ENCODE assay signal across 8 mouse cellular contexts in the genomic region with DNA sequence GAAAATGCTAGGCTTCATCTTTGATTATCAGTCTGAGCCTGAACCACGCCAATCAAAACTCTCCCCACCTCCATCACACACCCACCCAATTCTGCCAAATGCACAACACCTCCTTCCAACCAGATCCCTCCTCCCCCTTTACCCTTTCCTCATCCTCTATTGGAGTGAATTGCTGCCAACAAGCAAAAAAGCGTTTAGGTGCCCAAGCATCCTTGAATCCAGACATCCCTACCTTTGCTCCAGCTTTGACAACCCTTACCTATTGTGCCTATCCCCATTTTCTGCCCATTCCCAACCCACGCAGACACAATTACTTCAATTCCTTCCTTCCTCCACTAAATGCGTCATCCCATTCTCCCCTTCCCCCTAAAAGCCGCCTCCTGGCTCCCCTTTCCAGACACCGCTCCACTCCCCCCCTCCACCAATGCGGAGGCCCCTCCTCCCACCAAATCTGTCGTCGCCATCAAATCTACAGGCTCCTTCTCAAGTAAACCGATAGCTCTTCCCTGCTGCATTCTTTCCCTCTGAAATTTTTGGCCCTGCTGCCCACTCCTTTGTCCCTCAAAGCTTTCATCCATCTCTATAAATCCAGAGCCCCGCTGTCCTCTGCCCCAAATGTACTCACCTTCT. TPM values are rescaled to one million over a fixed set of nuclear protein-coding genes. Genes with fewer than 3 reads are reported as not detected.
DNase-seq lines count a peak whose midpoint lies in the region; ATAC-seq and TF ChIP-seq lines count a peak whose summit lies in the region.

No protein-coding gene starts in this region.

- peaks cover 29% of the 10 kb centered on the region for H3K36me3 ChIP-seq in forebrain, embryonic 13.5 days (ENCODE audit: poor library complexity, severe bottlenecking)
- 0 out of 2 replicates have a peak, but pooled peaks cover 2% of the 10 kb centered on the region for H3K36me3 ChIP-seq in intestine, embryonic 15.5 days
- H3K36me3 ChIP-seq in liver, embryonic 16.5 days (ENCODE audit: control insufficient read depth, insufficient read depth), result no peaks in the 10 kb centered on the region

- ATAC-seq in forebrain, embryonic 13.5 days, result peak; percentile 48
- no peak for ATAC-seq in intestine, embryonic 15.5 days
- no peak for ATAC-seq in liver, embryonic 16.5 days (ENCODE audit: low read depth)

- H3K27ac ChIP-seq in gastrocnemius, adult 2 months, result peak overlapping the region; percentile 98
- H3K27ac ChIP-seq in forebrain, embryonic 13.5 days, result peak overlapping the region; percentile 92
- peak overlapping the region; percentile 96 for H3K27ac ChIP-seq in intestine, embryonic 15.5 days
- peak overlapping the region; percentile 80; the same call in 1 of the 2 replicates for H3K27ac ChIP-seq in liver, embryonic 16.5 days (ENCODE audit: low read length)

- 2% methylated on average over 11 of the region's 11 CpGs for WGBS in forebrain, embryonic 13.5 days
- 5% methylated on average over 11 of the region's 11 CpGs for WGBS in intestine, embryonic 15.5 days
- 9% methylated on average over 11 of the region's 11 CpGs for WGBS in liver, embryonic 16.5 days (ENCODE audit: insufficient replicate concordance)

- peak overlapping the region; percentile 88 for H3K4me3 ChIP-seq in gastrocnemius, adult 2 months
- peak overlapping the region; percentile 87 for H3K4me3 ChIP-seq in forebrain, embryonic 13.5 days
- H3K4me3 ChIP-seq in intestine, embryonic 15.5 days (replicated peaks), result peak overlapping the region; percentile 90
- peak overlapping the region; percentile 92 for H3K4me3 ChIP-seq in liver, embryonic 16.5 days (ENCODE audit: low read depth, low read length)

- no peaks in the 10 kb centered on the region for H3K27me3 ChIP-seq in forebrain, embryonic 13.5 days
- no peaks in the 10 kb centered on the region for H3K27me3 ChIP-seq in intestine, embryonic 15.5 days (replicated peaks)
- no peaks in the 10 kb centered on the region for H3K27me3 ChIP-seq in liver, embryonic 16.5 days (ENCODE audit: control insufficient read depth, insufficient read depth, low read depth, low read length)

- peak; percentile 38 for DNase-seq in gastrocnemius, adult 2 months
- DNase-seq in gastrocnemius, adult 8-10 months (ENCODE audit: low spot score in 2 of 2), result no peak
- peak; percentile 68 for DNase-seq in Muller cell, postnatal 12 days (ENCODE audit: inconsistent ontology term)
- DNase-seq in retina, postnatal 1 day, result peak; percentile 56
- no peak for DNase-seq in urinary bladder, postnatal 25 days (ENCODE audit: low spot score)

- TF ChIP-seq CTCF in gastrocnemius, adult 2 months (IDR thresholded peaks at IDR 0.05), result no peak

- H3K4me1 ChIP-seq in forebrain, embryonic 13.5 days, result peaks cover 44% of the 10 kb centered on the region
- H3K4me1 ChIP-seq in intestine, embryonic 15.5 days (replicated peaks), result peaks cover 32% of the 10 kb centered on the region
- H3K4me1 ChIP-seq in liver, embryonic 16.5 days (ENCODE audit: control insufficient read depth, low read depth, low read length), result peaks cover 33% of the 10 kb centered on the region

- peak overlapping the region; percentile 96 for H3K9ac ChIP-seq in forebrain, embryonic 13.5 days
- peak overlapping the region; percentile 96 for H3K9ac ChIP-seq in intestine, embryonic 15.5 days
- peak overlapping the region; percentile 84 for H3K9ac ChIP-seq in liver, embryonic 16.5 days (ENCODE audit: low read depth, low read length)

- H3K9me3 ChIP-seq in forebrain, embryonic 13.5 days (replicated peaks), result no peaks in the 10 kb centered on the region
- H3K9me3 ChIP-seq in intestine, embryonic 15.5 days, result no peaks in the 10 kb centered on the region
- no peaks in the 10 kb centered on the region for H3K9me3 ChIP-seq in liver, embryonic 16.5 days (replicated peaks; ENCODE audit: control insufficient read depth, low read length)

- H3K4me2 ChIP-seq in forebrain, embryonic 13.5 days, result peak overlapping the region; percentile 75
- peak overlapping the region; percentile 80 for H3K4me2 ChIP-seq in intestine, embryonic 15.5 days (replicated peaks)
- peak overlapping the region; percentile 84 for H3K4me2 ChIP-seq in liver, embryonic 16.5 days (ENCODE audit: low read depth, low read length)

- intact Hi-C loops in gastrocnemius, adult 2 months (cut with DNase I), result no loop called here

RNA-seq across cellular contexts. Expression of gene Mtch1, which starts 1.1 kb away (rescaled TPM):
- total RNA-seq in gastrocnemius, adult 2 months (2021), result 100 to 1,000 TPM in 1 of 2 experiments, 10 to 100 TPM in 1; 78.5 to 109 TPM
- 10 to 100 TPM; 74.1 to 82.3 (median 80.3) TPM for total RNA-seq in gastrocnemius, adult 8-10 months (2022)
- polyA plus RNA-seq in forebrain, embryonic 13.5 days (2015; fragmentation: Nextera tagmentation; extraction: Ambion mirVana), result 378 and 381 TPM in 2 replicates
- 235 and 275 TPM in 2 replicates for polyA plus RNA-seq in intestine, embryonic 15.5 days (2015; fragmentation: Nextera tagmentation; extraction: Ambion mirVana)
- polyA plus RNA-seq in liver, embryonic 16.5 days (2015; fragmentation: Nextera tagmentation; extraction: Ambion mirVana), result 33.3 and 48.5 TPM in 2 replicates

RNA-seq across cellular contexts. Expression of gene Fgd2, which starts 14.1 kb away (rescaled TPM):
- 1 to 10 TPM in 1 of 2 experiments, under 1 TPM in 1; 0.74 to 1.1 TPM for total RNA-seq in gastrocnemius, adult 2 months (2021)
- 1 to 10 TPM in 1 of 4 experiments, under 1 TPM in 3; 0.38 to 1.0 (median 0.67) TPM for total RNA-seq in gastrocnemius, adult 8-10 months (2022)
- polyA plus RNA-seq in forebrain, embryonic 13.5 days (2015; fragmentation: Nextera tagmentation; extraction: Ambion mirVana), result 2.6 and 3.0 TPM in 2 replicates
- 10.5 and 12.3 TPM in 2 replicates for polyA plus RNA-seq in intestine, embryonic 15.5 days (2015; fragmentation: Nextera tagmentation; extraction: Ambion mirVana)
- polyA plus RNA-seq in liver, embryonic 16.5 days (2015; fragmentation: Nextera tagmentation; extraction: Ambion mirVana), result 7.7 and 8.1 TPM in 2 replicates

RNA-seq across cellular contexts. Expression of gene Pi16, which starts 29.1 kb away (rescaled TPM):
- total RNA-seq in gastrocnemius, adult 2 months (2021), result 10 to 100 TPM; 21.9 to 52.6 TPM
- 10 to 100 TPM; 12.3 to 27.4 (median 16.7) TPM for total RNA-seq in gastrocnemius, adult 8-10 months (2022)
- polyA plus RNA-seq in forebrain, embryonic 13.5 days (2015; fragmentation: Nextera tagmentation; extraction: Ambion mirVana), result 1.5 and 1.7 TPM in 2 replicates
- polyA plus RNA-seq in intestine, embryonic 15.5 days (2015; fragmentation: Nextera tagmentation; extraction: Ambion mirVana), result 0.72 and 0.98 TPM in 2 replicates
- polyA plus RNA-seq in liver, embryonic 16.5 days (2015; fragmentation: Nextera tagmentation; extraction: Ambion mirVana), result 2.0 and 2.6 TPM in 2 replicates

Comparison
In these comparisons a context has a peak if more than half of its experiments do, and no peak if none do; other contexts are left out.
1. DNase-seq: peak in gastrocnemius, adult 2 months (single experiment), Muller cell, postnatal 12 days (single experiment) and retina, postnatal 1 day (single experiment); none in gastrocnemius, adult 8-10 months (0 of 2) and urinary bladder, postnatal 25 days (single experiment).
2. Peak in every context shown above with its lines, with median percentiles within 50 percentile points of each other: H3K27ac ChIP-seq, H3K4me3 ChIP-seq, H3K4me2 ChIP-seq and H3K9ac ChIP-seq.